Mouse (Mus musculus) urinary bladder, adult 18-20 months (tissue): ENCODE data around the gene Cfd.

Experiments
- DNase-seq, 2 experiments: peaks; one replicate each; pipeline ENCODE4 v3.0.0; 2022; ENCODE audit warnings: low spot score in 2 of 2, mixed read lengths in 2 of 2

Gene Cfd

GRCm38 (mm10) chr10:79933861-79934260, 43.2 kb downstream of the Cfd start:
- no peak for DNase-seq

- peak in 1 of 2 experiments; percentile 77 for DNase-seq
Measured at GRCm38 (mm10) chr10:79934272-79934721, 43.6 kb downstream of the Cfd start.

- DNase-seq, result no peak
Measured at GRCm38 (mm10) chr10:79934794-79935569, 44.3 kb downstream of the Cfd start.

GRCm38 (mm10) chr10:79936284-79936910, 45.7 kb downstream of the Cfd start:
- DNase-seq, result no peak

- DNase-seq, result peak; percentile 84 to 86
Measured at GRCm38 (mm10) chr10:79936911-79937441, 46.3 kb downstream of the Cfd start.

GRCm38 (mm10) chr10:79937775-79938526, 47.3 kb downstream of the Cfd start:
- DNase-seq, result no peak

- no peak for DNase-seq
Measured at GRCm38 (mm10) chr10:79940749-79941148, 50.1 kb downstream of the Cfd start.
